Mouse (Mus musculus) forebrain, postnatal 0 days (tissue): ENCODE measurements around the gene Dot1l. TPM values are rescaled to one million over a fixed set of nuclear protein-coding genes. Genes with fewer than 3 reads are reported as not detected.
"Not testable (repeated sequence)": the region's sequence is repeated elsewhere in the genome, so short reads cannot be mapped to it uniquely, and the experiment has no call there.

Experiments
- ATAC-seq: fragments of 200-750 bp; cut with Nextera tagmentation; 2 replicates; pipeline ENCODE4 v1.8.0; 2017; ENCODE audit warnings: mild to moderate bottlenecking, moderate library complexity
- DNase-seq: peaks from one replicate; pipeline ENCODE4 v3.0.0-alpha.2; 2015
- H3K27ac ChIP-seq: fragments of 300-500 bp; sonication (generic); 2 replicates; pipeline ENCODE4 v1.5.1; 2014; ENCODE audit warnings: low read depth, mild to moderate bottlenecking, antibody characterized with exemption, low read length, moderate library complexity, mixed read lengths
- H3K27me3 ChIP-seq: fragments of 300-500 bp; sonication (generic); 2 replicates; pipeline ENCODE4 v1.6.1; 2014; ENCODE audit warnings: mild to moderate bottlenecking, low read length, mixed read lengths; ENCODE audit not compliant: insufficient read depth
- H3K36me3 ChIP-seq: fragments of 300-500 bp; sonication (generic); 2 replicates; pipeline ENCODE4 v1.6.1; 2014; ENCODE audit warnings: mild to moderate bottlenecking, moderate library complexity; ENCODE audit not compliant: insufficient read depth
- H3K4me1 ChIP-seq: fragments of 300-500 bp; sonication (generic); 2 replicates; pipeline ENCODE4 v1.6.1; 2014; ENCODE audit warnings: antibody characterized with exemption; ENCODE audit not compliant: insufficient read depth
- H3K4me2 ChIP-seq: fragments of 300-500 bp; sonication (generic); 2 replicates; pipeline ENCODE4 v1.6.1; 2014; ENCODE audit warnings: low read depth, mild to moderate bottlenecking, moderate library complexity
- H3K4me3 ChIP-seq: fragments of 300-500 bp; sonication (generic); 2 replicates; pipeline ENCODE4 v1.5.1; 2014; ENCODE audit warnings: low read depth, low read length, mixed read lengths
- H3K9ac ChIP-seq: fragments of 300-500 bp; sonication (generic); 2 replicates; pipeline ENCODE4 v1.6.1; 2014; ENCODE audit warnings: mild to moderate bottlenecking
- H3K9me3 ChIP-seq: fragments of 300-500 bp; sonication (generic); 2 replicates; pipeline ENCODE4 v1.6.1; 2016; ENCODE audit warnings: low read length
- CTCF ChIP-seq: sonication (generic); IDR thresholded peaks from 2 replicates; pipeline ENCODE4 v1.5.1; 2016; ENCODE audit warnings: antibody characterized with exemption, control low read depth, low read depth
- whole genome bisulfite sequencing: fragments of 180-500 bp; shearing (Covaris S2); extraction: QIAGEN DNeasy Blood & Tissue Kit; methylation state at CpG from one replicate; pipeline ENCODE4 v1.1.7; 2014; 5-methylcytosine and 5-hydroxymethylcytosine counted together
- polyA plus RNA-seq: library from polyadenylated mRNA; unstranded; fragments of >200 nt; fragmentation: Nextera tagmentation; extraction: Ambion mirVana; gene quantifications from 2 replicates; pipeline ENCODE4 v1.2.1, GENCODE M21; 2015
- total RNA-seq: library from RNA; depleted of rRNA; stranded (reverse); fragments of >200 nt; gene quantifications from 2 replicates; pipeline ENCODE4 v1.2.3, GENCODE M21; 2014

Gene Dot1l
- total and polyA plus RNA-seq, 2 experiments from 2014 or later: 8.5 to 15.9 TPM

DNA sequence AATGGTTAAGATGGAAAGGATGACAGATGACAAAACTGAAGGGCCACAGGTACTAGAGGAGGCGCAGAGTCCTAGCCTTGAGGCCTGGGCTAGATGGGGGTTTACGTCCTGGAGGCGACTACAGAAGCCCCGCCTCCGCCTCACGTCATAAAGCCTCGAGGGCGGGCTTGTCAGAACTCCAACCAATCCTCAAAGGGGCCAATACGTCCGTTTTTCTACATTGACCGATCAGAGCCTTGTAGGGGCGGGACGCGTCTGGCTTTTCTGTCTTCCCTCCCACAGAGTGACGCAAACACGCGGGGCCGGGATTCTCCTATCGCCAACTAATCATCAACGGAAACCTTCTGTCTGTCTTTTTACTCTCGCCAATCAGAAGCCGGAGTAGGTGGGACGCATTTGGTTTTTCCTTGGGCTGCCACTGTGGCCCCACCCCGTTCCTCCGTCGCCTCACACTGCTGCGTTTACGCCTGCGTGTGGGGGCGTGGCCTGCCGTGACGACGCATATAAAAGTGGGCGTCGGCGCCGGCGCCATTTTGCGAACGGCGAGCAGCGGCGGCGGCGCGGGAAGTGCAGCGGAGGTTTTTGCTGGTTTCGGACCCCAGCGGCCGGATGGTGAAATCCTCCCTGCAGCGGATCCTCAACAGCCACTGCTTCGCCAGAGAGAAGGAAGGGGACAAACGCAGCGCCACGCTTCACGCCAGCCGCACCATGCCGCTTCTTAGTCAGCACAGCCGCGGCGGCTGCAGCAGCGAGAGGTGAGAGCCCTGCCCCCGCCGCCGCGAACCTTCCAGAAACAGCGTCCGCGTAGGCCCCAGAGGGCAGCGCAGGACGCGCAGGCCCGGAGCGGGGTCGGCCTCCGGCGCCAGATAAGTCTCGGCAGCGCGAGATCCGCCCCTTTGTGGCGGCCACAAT, 71.4 kb downstream of the Dot1l start, which contains the start of gene Oaz1:
Gene Oaz1 (plus strand): TSS at position 506 of the 912 bp plus-strand sequence.
- peak; percentile 100 for DNase-seq
- Histone ChIP-seq H3K36me3 (peaks cover 21% of the 10 kb centered on the region), H3K9ac (peak within 1 kb of the TSS; percentile 88), H3K4me1 (no peaks in the 10 kb centered on the region), H3K4me3 (peak within 1 kb of the TSS; percentile 83), H3K27me3 (no peaks in the 10 kb centered on the region), H3K4me2 (peak within 1 kb of the TSS; percentile 63), H3K27ac (peak within 1 kb of the TSS; percentile 89), H3K9me3 (no peaks in the 10 kb centered on the region)
- peak; percentile 98 for ATAC-seq
- WGBS: 2% methylated on average over 80 of the region's 82 CpGs
- TF ChIP-seq CTCF: peak; percentile 24; the same call in 1 of the 2 replicates

DNA sequence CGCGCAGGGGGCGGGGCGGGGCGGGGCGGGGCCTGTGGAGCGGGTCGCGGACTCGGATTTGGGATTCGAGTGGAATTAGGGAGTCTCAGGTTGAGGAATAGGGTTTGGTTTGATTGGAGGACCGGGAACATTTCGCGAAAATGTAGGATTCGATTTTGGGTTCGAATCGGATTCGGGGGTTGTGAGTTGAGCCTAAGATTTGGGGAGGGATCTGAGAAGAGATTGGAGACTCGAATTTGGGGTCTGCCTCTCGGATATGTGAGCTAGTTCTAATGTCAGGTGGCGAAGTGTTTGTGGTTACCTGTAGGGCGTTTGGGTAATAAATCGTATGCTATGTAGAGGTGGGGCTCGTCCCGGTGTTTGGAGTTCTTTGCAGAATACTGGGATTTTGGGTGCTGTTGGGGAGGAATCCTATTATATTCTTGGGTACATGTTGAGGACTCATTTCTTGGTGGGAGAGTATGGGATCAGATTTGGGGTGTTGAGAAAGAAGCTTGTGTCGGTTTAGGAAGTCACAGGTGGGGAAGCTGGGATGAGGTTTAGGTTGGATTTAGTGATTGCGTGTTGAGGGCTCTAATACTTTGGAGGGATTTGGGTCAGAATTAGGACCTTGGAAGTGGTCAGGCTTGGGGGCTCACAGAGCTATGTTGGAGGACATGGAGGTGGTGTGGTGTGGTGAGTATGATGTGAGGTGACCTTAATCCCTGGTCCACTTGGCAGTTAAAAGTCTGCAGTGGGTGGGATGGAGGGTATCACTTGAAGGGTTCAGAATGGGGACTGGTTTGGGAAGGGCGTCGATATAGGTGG, 72.3 kb downstream of the Dot1l start:
- Histone ChIP-seq H3K27me3 (no peaks in the 10 kb centered on the region), H3K4me3 (peak overlapping the region; percentile 83)

GRCm38 (mm10) chr10:80827870-80828420, 72.9 kb downstream of the Dot1l start:
- WGBS: 71% methylated on average over 10 of the region's 10 CpGs
- H3K9me3 ChIP-seq: no peaks in the 10 kb centered on the region

More for the DNA sequence above, 72.3 kb downstream of the Dot1l start:
- TF ChIP-seq CTCF: no peak
- Histone ChIP-seq H3K27ac (peak overlapping the region; percentile 89), H3K4me2 (peak overlapping the region; percentile 60), H3K36me3 (peaks cover 21% of the 10 kb centered on the region), H3K9ac (peak overlapping the region; percentile 88), H3K4me1 (no peaks in the 10 kb centered on the region), H3K9me3 (no peaks in the 10 kb centered on the region)
- DNase-seq (no peak), ATAC-seq (no peak)
- 8% methylated on average over 27 of the region's 29 CpGs for WGBS

GRCm38 (mm10) chr10:80828587-80828986, 73.6 kb downstream of the Dot1l start:
- Histone ChIP-seq H3K36me3 (peaks cover 24% of the 10 kb centered on the region), H3K4me2 (peak overlapping the region; percentile 60)
- H3K4me3 ChIP-seq, H3K4me1 ChIP-seq, ATAC-seq, H3K9me3 ChIP-seq, DNase-seq, H3K27ac ChIP-seq, H3K27me3 ChIP-seq, H3K9ac ChIP-seq: not testable (repeated sequence)
- WGBS: 78% methylated on average over 7 of the region's 9 CpGs

More at GRCm38 (mm10) chr10:80827870-80828420, 72.9 kb downstream of the Dot1l start:
- H3K9ac ChIP-seq: peak overlapping the region; percentile 88
- DNase-seq (no peak), ATAC-seq (no peak)
- no peaks in the 10 kb centered on the region for H3K4me1 ChIP-seq
- H3K4me3 ChIP-seq: peak overlapping the region; percentile 83
- H3K27me3 ChIP-seq: no peaks in the 10 kb centered on the region
- peak overlapping the region; percentile 60 for H3K4me2 ChIP-seq
- H3K36me3 ChIP-seq: peaks cover 21% of the 10 kb centered on the region
- no peak for TF ChIP-seq CTCF
- H3K27ac ChIP-seq: no peak overlapping the region

- Histone ChIP-seq H3K4me2 (no peak overlapping the region), H3K27me3 (no peaks in the 10 kb centered on the region), H3K9ac (no peak overlapping the region), H3K4me3 (no peak overlapping the region), H3K9me3 (no peaks in the 10 kb centered on the region), H3K36me3 (peaks cover 32% of the 10 kb centered on the region), H3K27ac (no peak overlapping the region), H3K4me1 (no peaks in the 10 kb centered on the region)
- WGBS: 42% methylated on average over 1 of the region's 1 CpGs
- no peak for TF ChIP-seq CTCF
- ATAC-seq (no peak), DNase-seq (no peak)
These were observed 74.6 kb downstream of the Dot1l start for GRCm38 (mm10) chr10:80829359-80830278.

GRCm38 (mm10) chr10:80831136-80831535, 76.1 kb downstream of the Dot1l start:
- Histone ChIP-seq H3K9ac (no peak overlapping the region), H3K9me3 (no peaks in the 10 kb centered on the region), H3K4me1 (no peaks in the 10 kb centered on the region), H3K4me3 (no peak overlapping the region), H3K27ac (no peak overlapping the region), H3K36me3 (peaks cover 40% of the 10 kb centered on the region), H3K27me3 (no peaks in the 10 kb centered on the region), H3K4me2 (no peak overlapping the region)
- ATAC-seq (no peak), DNase-seq (no peak)
- 4% methylated on average over 9 of the region's 9 CpGs for whole genome bisulfite sequencing
- TF ChIP-seq CTCF: no peak
